Mouse (Mus musculus): Measurements from ENCODE around the gene Ppp1r14c. TPM values are rescaled to one million over a fixed set of nuclear protein-coding genes. Genes with fewer than 3 reads are reported as not detected.

Gene Ppp1r14c
- total RNA-seq, 1 experiment from 2014 or later, result 0.35 TPM

- no peak for ATAC-seq (ENCODE audit: extremely low read depth, insufficient number of reproducible peaks, low FRiP score, poor library complexity, severe bottlenecking)
These were observed 30.3 kb downstream of the Ppp1r14c start for GRCm38 (mm10) chr10:3396008-3396795.

- ATAC-seq (ENCODE audit: extremely low read depth, insufficient number of reproducible peaks, low FRiP score, poor library complexity, severe bottlenecking), result no peak
These were observed 31.5 kb downstream of the Ppp1r14c start for GRCm38 (mm10) chr10:3397406-3397805.

GRCm38 (mm10) chr10:3398051-3398450, 32.2 kb downstream of the Ppp1r14c start:
- no peak for ATAC-seq (ENCODE audit: extremely low read depth, insufficient number of reproducible peaks, low FRiP score, poor library complexity, severe bottlenecking)

- no peak for ATAC-seq (ENCODE audit: extremely low read depth, insufficient number of reproducible peaks, low FRiP score, poor library complexity, severe bottlenecking)
These were observed 36.4 kb downstream of the Ppp1r14c start for GRCm38 (mm10) chr10:3402284-3402683.

- ATAC-seq (ENCODE audit: extremely low read depth, insufficient number of reproducible peaks, low FRiP score, poor library complexity, severe bottlenecking), result no peak
These were observed 37.7 kb downstream of the Ppp1r14c start for GRCm38 (mm10) chr10:3403416-3404137.

- no peak for ATAC-seq (ENCODE audit: extremely low read depth, insufficient number of reproducible peaks, low FRiP score, poor library complexity, severe bottlenecking)
These were observed 38.5 kb downstream of the Ppp1r14c start for GRCm38 (mm10) chr10:3404362-3404761.

- no peak for ATAC-seq (ENCODE audit: extremely low read depth, insufficient number of reproducible peaks, low FRiP score, poor library complexity, severe bottlenecking)
These were observed 40.4 kb downstream of the Ppp1r14c start for GRCm38 (mm10) chr10:3406280-3406679.

GRCm38 (mm10) chr10:3408036-3408661, 42.3 kb downstream of the Ppp1r14c start:
- no peak for ATAC-seq (ENCODE audit: extremely low read depth, insufficient number of reproducible peaks, low FRiP score, poor library complexity, severe bottlenecking)

GRCm38 (mm10) chr10:3408699-3409098, 42.8 kb downstream of the Ppp1r14c start:
- no peak for ATAC-seq (ENCODE audit: extremely low read depth, insufficient number of reproducible peaks, low FRiP score, poor library complexity, severe bottlenecking)

- ATAC-seq (ENCODE audit: extremely low read depth, insufficient number of reproducible peaks, low FRiP score, poor library complexity, severe bottlenecking), result no peak
These were observed 45.4 kb downstream of the Ppp1r14c start for GRCm38 (mm10) chr10:3411222-3411621.

- ATAC-seq (ENCODE audit: extremely low read depth, insufficient number of reproducible peaks, low FRiP score, poor library complexity, severe bottlenecking), result no peak
These were observed 45.8 kb downstream of the Ppp1r14c start for GRCm38 (mm10) chr10:3411639-3412038.

GRCm38 (mm10) chr10:3414813-3415212, 49.0 kb downstream of the Ppp1r14c start:
- ATAC-seq (ENCODE audit: extremely low read depth, insufficient number of reproducible peaks, low FRiP score, poor library complexity, severe bottlenecking), result no peak

GRCm38 (mm10) chr10:3416565-3416964, 50.7 kb downstream of the Ppp1r14c start:
- ATAC-seq (ENCODE audit: extremely low read depth, insufficient number of reproducible peaks, low FRiP score, poor library complexity, severe bottlenecking), result no peak

GRCm38 (mm10) chr10:3417408-3417807, 51.6 kb downstream of the Ppp1r14c start:
- ATAC-seq (ENCODE audit: extremely low read depth, insufficient number of reproducible peaks, low FRiP score, poor library complexity, severe bottlenecking), result no peak

GRCm38 (mm10) chr10:3424016-3424415, 58.2 kb downstream of the Ppp1r14c start:
- ATAC-seq (ENCODE audit: extremely low read depth, insufficient number of reproducible peaks, low FRiP score, poor library complexity, severe bottlenecking), result no peak

- ATAC-seq (ENCODE audit: extremely low read depth, insufficient number of reproducible peaks, low FRiP score, poor library complexity, severe bottlenecking), result no peak
These were observed 62.0 kb downstream of the Ppp1r14c start for GRCm38 (mm10) chr10:3427689-3428399.

- no peak for ATAC-seq (ENCODE audit: extremely low read depth, insufficient number of reproducible peaks, low FRiP score, poor library complexity, severe bottlenecking)
These were observed 69.1 kb downstream of the Ppp1r14c start for GRCm38 (mm10) chr10:3434848-3435474.

- ATAC-seq (ENCODE audit: extremely low read depth, insufficient number of reproducible peaks, low FRiP score, poor library complexity, severe bottlenecking), result no peak
These were observed 75.0 kb downstream of the Ppp1r14c start for GRCm38 (mm10) chr10:3440722-3441471.
